Comparison of ENCODE assay signal across 8 mouse cellular contexts in the genomic region with DNA sequence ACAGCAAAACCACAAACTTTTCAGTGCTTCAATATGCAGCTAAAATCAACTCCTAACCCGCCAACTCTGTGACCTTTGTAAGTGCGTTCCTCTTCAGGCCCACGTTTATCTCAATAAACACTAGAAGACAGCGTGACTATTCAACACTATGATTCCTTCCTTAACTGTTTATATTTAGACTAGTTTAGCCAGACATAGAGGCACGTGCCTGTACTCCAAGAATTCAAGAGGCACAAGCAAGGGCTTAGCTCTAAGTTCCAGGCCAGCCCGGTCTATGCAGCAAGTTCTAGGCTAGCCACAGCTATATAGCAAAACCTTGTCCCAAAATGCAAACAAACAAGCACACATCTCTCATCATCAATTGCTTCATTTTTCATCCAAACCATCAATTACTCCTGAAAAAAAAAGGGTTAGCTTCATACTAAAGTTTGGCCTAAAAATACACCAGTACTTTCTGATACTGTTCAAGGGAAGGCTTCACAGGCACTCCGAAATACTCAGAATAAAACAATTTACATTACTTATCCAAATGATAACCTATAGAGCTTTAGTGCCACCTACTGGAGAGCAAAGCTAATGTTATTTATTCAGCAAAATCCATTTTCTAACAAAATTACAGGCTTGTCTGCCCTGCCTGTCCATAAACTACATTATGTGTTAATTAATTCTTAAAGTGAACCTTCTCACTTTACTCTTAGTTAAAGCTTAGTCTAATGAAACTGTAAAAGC. TPM values are rescaled to one million over a fixed set of nuclear protein-coding genes. Genes with fewer than 3 reads are reported as not detected.
A peak's percentile ranks its signal among the peaks of the same experiment; 100 is the strongest.
DNase-seq lines count a peak whose midpoint lies in the region; ATAC-seq and TF ChIP-seq lines count a peak whose summit lies in the region.

No protein-coding gene starts in this region.

- peak; percentile 63; the same call in 1 of the 2 replicates for TF ChIP-seq CTCF in liver, embryonic 14.5 days (IDR thresholded peaks at IDR 0.05; ENCODE audit: low read depth)

- WGBS in forebrain, embryonic 13.5 days: 89% methylated on average over 7 of the region's 7 CpGs
- 90% methylated on average over 7 of the region's 7 CpGs for WGBS in forebrain, embryonic 12.5 days
- WGBS in liver, embryonic 14.5 days (ENCODE audit: insufficient replicate concordance): 77% methylated on average over 7 of the region's 7 CpGs
- 73% methylated on average over 7 of the region's 7 CpGs for WGBS in liver, embryonic 12.5 days (ENCODE audit: insufficient replicate concordance)

- peak; percentile 32 to 49 (median 35) for DNase-seq in liver, embryonic 14.5 days (ENCODE audit: low read depth in 3 of 3, low spot score in 3 of 3)
- peak; percentile 60 for DNase-seq in retina, postnatal 1 day
- no peak for DNase-seq in spleen, postnatal 14 days (ENCODE audit: low spot score in 2 of 2)
- no peak for DNase-seq in spleen, postnatal 10 days (ENCODE audit: low spot score in 2 of 2)

- H3K27me3 ChIP-seq in forebrain, embryonic 13.5 days: no peaks in the 10 kb centered on the region
- no peaks in the 10 kb centered on the region for H3K27me3 ChIP-seq in forebrain, embryonic 12.5 days
- no peaks in the 10 kb centered on the region for H3K27me3 ChIP-seq in liver, embryonic 14.5 days (ENCODE audit: control insufficient read depth, insufficient read depth, low read length)
- H3K27me3 ChIP-seq in liver, embryonic 12.5 days (replicated peaks): no peaks in the 10 kb centered on the region

- TF ChIP-seq EP300 in liver, embryonic 14.5 days (IDR thresholded peaks at IDR 0.05; ENCODE audit: low read depth): no peak

- H3K4me2 ChIP-seq in forebrain, embryonic 13.5 days: no peak overlapping the region
- no peak overlapping the region for H3K4me2 ChIP-seq in forebrain, embryonic 12.5 days
- H3K4me2 ChIP-seq in liver, embryonic 14.5 days (ENCODE audit: low read depth): no peak overlapping the region
- no peak overlapping the region for H3K4me2 ChIP-seq in liver, embryonic 12.5 days

- no peaks in the 10 kb centered on the region for H3K9me3 ChIP-seq in forebrain, embryonic 13.5 days (replicated peaks)
- H3K9me3 ChIP-seq in forebrain, embryonic 12.5 days: no peaks in the 10 kb centered on the region
- no peaks in the 10 kb centered on the region for H3K9me3 ChIP-seq in liver, embryonic 14.5 days (ENCODE audit: control insufficient read depth, low read length)
- H3K9me3 ChIP-seq in liver, embryonic 12.5 days (replicated peaks): no peaks in the 10 kb centered on the region

- H3K4me3 ChIP-seq in forebrain, embryonic 13.5 days: no peak overlapping the region
- no peak overlapping the region for H3K4me3 ChIP-seq in forebrain, embryonic 12.5 days (replicated peaks)
- no peak overlapping the region for H3K4me3 ChIP-seq in liver, embryonic 14.5 days (ENCODE audit: insufficient read depth in 1 of 2, low read depth in 2 of 2, low read length in 2 of 2)
- H3K4me3 ChIP-seq in liver, embryonic 12.5 days: no peak overlapping the region

- no peak overlapping the region for H3K9ac ChIP-seq in forebrain, embryonic 13.5 days
- H3K9ac ChIP-seq in forebrain, embryonic 12.5 days: no peak overlapping the region
- no peak overlapping the region for H3K9ac ChIP-seq in liver, embryonic 14.5 days (replicated peaks)
- no peak overlapping the region for H3K9ac ChIP-seq in liver, embryonic 12.5 days

- peak; percentile 36; the same call in 1 of the 2 replicates for ATAC-seq in forebrain, embryonic 13.5 days
- no peak for ATAC-seq in forebrain, embryonic 12.5 days (ENCODE audit: low FRiP score)
- no peak for ATAC-seq in liver, embryonic 14.5 days (ENCODE audit: insufficient read depth)
- ATAC-seq in liver, embryonic 12.5 days: no peak
- peak; percentile 66; the same call in 1 of the 2 replicates for ATAC-seq in granulocyte monocyte progenitor cell, adult 5-6 weeks (replicated peaks; ENCODE audit: poor library complexity, severe bottlenecking)

- H3K27ac ChIP-seq in forebrain, embryonic 13.5 days: no peak overlapping the region
- no peak overlapping the region for H3K27ac ChIP-seq in forebrain, embryonic 12.5 days
- H3K27ac ChIP-seq in liver, embryonic 14.5 days: no peak overlapping the region
- no peak overlapping the region; the same call in 1 of the 2 replicates for H3K27ac ChIP-seq in liver, embryonic 12.5 days

- H3K36me3 ChIP-seq in forebrain, embryonic 13.5 days (ENCODE audit: poor library complexity, severe bottlenecking): peaks cover 39% of the 10 kb centered on the region
- H3K36me3 ChIP-seq in forebrain, embryonic 12.5 days (replicated peaks): peaks cover 28% of the 10 kb centered on the region
- H3K36me3 ChIP-seq in liver, embryonic 14.5 days (replicated peaks; ENCODE audit: control insufficient read depth, insufficient read depth, low read depth): peaks cover 16% of the 10 kb centered on the region
- peaks cover 68% of the 10 kb centered on the region for H3K36me3 ChIP-seq in liver, embryonic 12.5 days

- no peaks in the 10 kb centered on the region for H3K4me1 ChIP-seq in forebrain, embryonic 13.5 days
- H3K4me1 ChIP-seq in forebrain, embryonic 12.5 days: no peaks in the 10 kb centered on the region
- peaks cover 7 to 10% of the 10 kb centered on the region in 2 experiments for H3K4me1 ChIP-seq in liver, embryonic 14.5 days (replicated peaks; ENCODE audit: control insufficient read depth in 2 of 2, insufficient read depth in 2 of 2, low read length in 1 of 2)
- H3K4me1 ChIP-seq in liver, embryonic 12.5 days: peaks cover 14% of the 10 kb centered on the region

RNA-seq across cellular contexts. Expression of gene Ipo11, which starts 18.3 kb away (rescaled TPM):
- polyA plus RNA-seq in forebrain, embryonic 13.5 days (2015; fragmentation: Nextera tagmentation; extraction: Ambion mirVana): 50.3 and 54.7 TPM in 2 replicates
- polyA plus RNA-seq in forebrain, embryonic 12.5 days (2016; fragmentation: Nextera tagmentation; extraction: Ambion mirVana): 67.0 and 74.1 TPM in 2 replicates
- 12.2 and 15.3 TPM in 2 replicates for polyA plus RNA-seq in liver, embryonic 14.5 days (2012; rRNA removed)
- polyA plus RNA-seq in liver, embryonic 14.5 days (2014; fragmentation: Nextera tagmentation; extraction: Ambion mirVana): 35.2 and 36.8 TPM in 2 replicates
- polyA plus RNA-seq in liver, embryonic 12.5 days (2016; fragmentation: Nextera tagmentation; extraction: Ambion mirVana): 61.4 and 65.9 TPM in 2 replicates
- 32.7 and 42.3 TPM in 2 replicates for total RNA-seq in granulocyte monocyte progenitor cell, adult 5-6 weeks (2014; fragmentation: Nextera tagmentation)
- total RNA-seq in granulocyte monocyte progenitor cell, adult 5-6 weeks (2017): 31.8 and 46.4 TPM in 2 replicates

RNA-seq across cellular contexts. Expression of gene Dimt1, which starts 28.4 kb away (rescaled TPM):
- 40.8 and 45.4 TPM in 2 replicates for polyA plus RNA-seq in forebrain, embryonic 13.5 days (2015; fragmentation: Nextera tagmentation; extraction: Ambion mirVana)
- polyA plus RNA-seq in forebrain, embryonic 12.5 days (2016; fragmentation: Nextera tagmentation; extraction: Ambion mirVana): 43.6 and 45.3 TPM in 2 replicates
- 7.6 and 9.2 TPM in 2 replicates for polyA plus RNA-seq in liver, embryonic 14.5 days (2012; rRNA removed)
- polyA plus RNA-seq in liver, embryonic 14.5 days (2014; fragmentation: Nextera tagmentation; extraction: Ambion mirVana): 18.6 and 19.5 TPM in 2 replicates
- 33.4 and 33.6 TPM in 2 replicates for polyA plus RNA-seq in liver, embryonic 12.5 days (2016; fragmentation: Nextera tagmentation; extraction: Ambion mirVana)
- total RNA-seq in granulocyte monocyte progenitor cell, adult 5-6 weeks (2014; fragmentation: Nextera tagmentation): 22.9 and 36.8 TPM in 2 replicates
- 15.4 and 23.5 TPM in 2 replicates for total RNA-seq in granulocyte monocyte progenitor cell, adult 5-6 weeks (2017)

Comparison
In these comparisons a context has a peak if more than half of its experiments do, and no peak if none do; other contexts are left out.
1. ATAC-seq: peak in forebrain, embryonic 13.5 days (single experiment) and granulocyte monocyte progenitor cell, adult 5-6 weeks (single experiment); none in forebrain, embryonic 12.5 days (single experiment), liver, embryonic 14.5 days (single experiment) and liver, embryonic 12.5 days (single experiment).
2. DNase-seq: peak in liver, embryonic 14.5 days (3 of 3) and retina, postnatal 1 day (single experiment); none in spleen, postnatal 14 days (0 of 2) and spleen, postnatal 10 days (0 of 2).